Mouse (Mus musculus) midbrain, embryonic 11.5 days (tissue): ENCODE measurements around the gene Gm49396. TPM values are rescaled to one million over a fixed set of nuclear protein-coding genes. Genes with fewer than 3 reads are reported as not detected.

ENCODE experiments used
- ATAC-seq: fragments of 200-750 bp; cut with Nextera tagmentation; 2 replicates; pipeline ENCODE4 v1.8.0; 2017; ENCODE audit warnings: moderate TSS enrichment, moderate library complexity; ENCODE audit not compliant: low FRiP score
- DNase-seq: peaks from one replicate; pipeline ENCODE4 v3.0.0; 2015; ENCODE audit warnings: low spot score; ENCODE audit errors: missing footprints
- H3K27ac ChIP-seq: fragments of 300-500 bp; sonication (generic); 2 replicates; pipeline ENCODE4 v1.5.1; 2014; ENCODE audit warnings: low read depth, low read length
- H3K27me3 ChIP-seq: fragments of 300-500 bp; sonication (generic); 2 replicates; pipeline ENCODE4 v1.6.1; 2014; ENCODE audit warnings: mild to moderate bottlenecking, low read length, moderate library complexity, mixed read lengths; ENCODE audit not compliant: control insufficient read depth, insufficient read depth
- H3K36me3 ChIP-seq: fragments of 300-500 bp; sonication (generic); 2 replicates; pipeline ENCODE4 v1.6.1; 2014; ENCODE audit warnings: mild to moderate bottlenecking, low read length, moderate library complexity, mixed read lengths; ENCODE audit not compliant: control insufficient read depth, insufficient read depth
- H3K4me1 ChIP-seq: fragments of 300-500 bp; sonication (generic); 2 replicates; pipeline ENCODE4 v1.6.1; 2014; ENCODE audit warnings: low read length; ENCODE audit not compliant: control insufficient read depth, insufficient read depth
- H3K4me2 ChIP-seq: fragments of 300-500 bp; sonication (generic); 2 replicates; pipeline ENCODE4 v1.6.1; 2014; ENCODE audit warnings: mild to moderate bottlenecking, moderate library complexity
- H3K4me3 ChIP-seq: fragments of 300-500 bp; sonication (generic); 2 replicates; pipeline ENCODE4 v1.5.1; 2014; ENCODE audit warnings: low read depth, low read length
- H3K9ac ChIP-seq: fragments of 300-500 bp; sonication (generic); 2 replicates; pipeline ENCODE4 v1.6.1; 2014; ENCODE audit warnings: low read length
- H3K9me3 ChIP-seq: fragments of 300-500 bp; sonication (generic); 2 replicates; pipeline ENCODE4 v1.6.1; 2016; ENCODE audit warnings: low read length; ENCODE audit not compliant: control insufficient read depth
- WGBS: fragments of 180-500 bp; shearing (Covaris S2); extraction: QIAGEN DNeasy Blood & Tissue Kit; methylation state at CpG from one replicate; pipeline ENCODE4 v1.1.7; 2014; 5-methylcytosine and 5-hydroxymethylcytosine counted together
- polyA plus RNA-seq: library from polyadenylated mRNA; unstranded; fragments of >200 nt; fragmentation: Nextera tagmentation; extraction: Ambion mirVana; gene quantifications from 2 replicates; pipeline ENCODE4 v1.2.1, GENCODE M21; 2014

Gm49396 gene
- polyA plus RNA-seq, 1 experiment from 2014 or later = 7.5 TPM

GRCm38 (mm10) chr7:30558656-30559442 is 4.3 kb upstream of the Gm49396 start:
- H3K4me3 ChIP-seq = peak overlapping the region; percentile 49
- H3K36me3 ChIP-seq = peaks cover 14% of the 10 kb centered on the region; the same call in 1 of the 2 replicates
- no peak overlapping the region for H3K27ac ChIP-seq
- WGBS = 19% methylated on average over 12 of the region's 12 CpGs
- DNase-seq (no peak), ATAC-seq (no peak)
- no peaks in the 10 kb centered on the region for H3K9me3 ChIP-seq
- H3K9ac ChIP-seq = peak overlapping the region; percentile 73
- peaks cover 15% of the 10 kb centered on the region for H3K4me1 ChIP-seq
- H3K27me3 ChIP-seq = no peaks in the 10 kb centered on the region
- H3K4me2 ChIP-seq = peak overlapping the region; percentile 97

GRCm38 (mm10) chr7:30559443-30559954 is 3.6 kb upstream of the Gm49396 start, which contains the start of gene Lin37:
Gene Lin37, minus strand, starts transcription at chr7:30559838.
- DNase-seq (peak; percentile 97), ATAC-seq (peak; percentile 89)
- Histone ChIP-seq H3K4me2 (peak within 1 kb of the TSS; percentile 97), H3K36me3 (peaks cover 14% of the 10 kb centered on the region; the same call in 1 of the 2 replicates), H3K27me3 (no peaks in the 10 kb centered on the region), H3K4me3 (peak within 1 kb of the TSS; percentile 49), H3K9ac (peak within 1 kb of the TSS; percentile 73), H3K27ac (no peak within 1 kb of the TSS), H3K9me3 (no peaks in the 10 kb centered on the region), H3K4me1 (peaks cover 17% of the 10 kb centered on the region)
- WGBS = under 1% methylated on average over 20 of the region's 20 CpGs

GRCm38 (mm10) chr7:30560296-30560695 is 2.8 kb upstream of the Gm49396 start:
- DNase-seq = no peak
- Histone ChIP-seq H3K36me3 (peaks cover 12% of the 10 kb centered on the region; the same call in 1 of the 2 replicates), H3K9ac (peak overlapping the region; percentile 36; the same call in 1 of the 2 replicates), H3K9me3 (no peaks in the 10 kb centered on the region), H3K4me3 (no peak overlapping the region), H3K27ac (no peak overlapping the region), H3K4me1 (peaks cover 17% of the 10 kb centered on the region), H3K27me3 (no peaks in the 10 kb centered on the region), H3K4me2 (no peak overlapping the region; the same call in 1 of the 2 replicates)
- ATAC-seq = no peak
- WGBS = 70% methylated on average over 2 of the region's 2 CpGs

- Histone ChIP-seq H3K9ac (peak overlapping the region; percentile 71), H3K4me3 (peak overlapping the region; percentile 87), H3K4me2 (peak overlapping the region; percentile 75), H3K27me3 (no peaks in the 10 kb centered on the region), H3K4me1 (peaks cover 17% of the 10 kb centered on the region), H3K27ac (peak overlapping the region; percentile 14; the same call in 1 of the 2 replicates), H3K9me3 (no peaks in the 10 kb centered on the region), H3K36me3 (peaks cover 7% of the 10 kb centered on the region; the same call in 1 of the 2 replicates)
- WGBS = 3% methylated on average over 27 of the region's 27 CpGs
- ATAC-seq (peak; percentile 3; the same call in 1 of the 2 replicates), DNase-seq (peak; percentile 87)
These were observed 523 bp upstream of the Gm49396 start for GRCm38 (mm10) chr7:30562526-30563116.

GRCm38 (mm10) chr7:30563906-30564280 is 749 bp downstream of the Gm49396 start:
- WGBS = 26% methylated on average over 6 of the region's 6 CpGs
- peak overlapping the region; percentile 75 for H3K4me2 ChIP-seq
- ATAC-seq = no peak; the same call in 1 of the 2 replicates

GRCm38 (mm10) chr7:30564970-30565571 is 1.9 kb downstream of the Gm49396 start, which contains the start of gene Igflr1:
Gene Igflr1, plus strand, starts transcription at chr7:30565427.
- peaks cover 23% of the 10 kb centered on the region for H3K36me3 ChIP-seq
- no peak within 1 kb of the TSS for H3K4me2 ChIP-seq
- no peak within 1 kb of the TSS for H3K4me3 ChIP-seq

More at GRCm38 (mm10) chr7:30563906-30564280, 749 bp downstream of the Gm49396 start:
- H3K9me3 ChIP-seq = no peaks in the 10 kb centered on the region
- H3K27me3 ChIP-seq = no peaks in the 10 kb centered on the region
- peak overlapping the region; percentile 89 for H3K9ac ChIP-seq
- DNase-seq = no peak
- H3K4me1 ChIP-seq = peaks cover 13% of the 10 kb centered on the region
- no peak overlapping the region for H3K27ac ChIP-seq
- H3K4me3 ChIP-seq = peak overlapping the region; percentile 87
- H3K36me3 ChIP-seq = peaks cover 12% of the 10 kb centered on the region

GRCm38 (mm10) chr7:30566033-30566432 is 2.9 kb downstream of the Gm49396 start:
- no peak for ATAC-seq
- no peak overlapping the region for H3K27ac ChIP-seq

More at GRCm38 (mm10) chr7:30564970-30565571, 1.9 kb downstream of the Gm49396 start, which contains the start of gene Igflr1:
- ATAC-seq = no peak
- no peak for DNase-seq
- 95% methylated on average over 12 of the region's 12 CpGs for WGBS
- H3K4me1 ChIP-seq = peaks cover 8% of the 10 kb centered on the region
- no peak within 1 kb of the TSS for H3K9ac ChIP-seq
- no peaks in the 10 kb centered on the region for H3K27me3 ChIP-seq
- no peaks in the 10 kb centered on the region for H3K9me3 ChIP-seq
- H3K27ac ChIP-seq = no peak within 1 kb of the TSS

GRCm38 (mm10) chr7:30567555-30567954 is 4.4 kb downstream of the Gm49396 start:
- Histone ChIP-seq H3K4me1 (peaks cover 5% of the 10 kb centered on the region), H3K9ac (no peak overlapping the region), H3K36me3 (peaks cover 33% of the 10 kb centered on the region), H3K4me2 (no peak overlapping the region), H3K4me3 (no peak overlapping the region), H3K27ac (no peak overlapping the region), H3K27me3 (no peaks in the 10 kb centered on the region), H3K9me3 (no peaks in the 10 kb centered on the region)
- 91% methylated on average over 11 of the region's 11 CpGs for WGBS
- ATAC-seq = no peak
- DNase-seq = no peak

More at GRCm38 (mm10) chr7:30566033-30566432, 2.9 kb downstream of the Gm49396 start:
- Histone ChIP-seq H3K4me1 (peaks cover 8% of the 10 kb centered on the region), H3K4me2 (no peak overlapping the region), H3K36me3 (peaks cover 29% of the 10 kb centered on the region), H3K9me3 (no peaks in the 10 kb centered on the region), H3K27me3 (no peaks in the 10 kb centered on the region), H3K4me3 (no peak overlapping the region), H3K9ac (no peak overlapping the region)
- DNase-seq = no peak
- WGBS = 91% methylated on average over 9 of the region's 9 CpGs
